Comparison of ENCODE assay signal across 16 mouse cellular contexts in the genomic region with DNA sequence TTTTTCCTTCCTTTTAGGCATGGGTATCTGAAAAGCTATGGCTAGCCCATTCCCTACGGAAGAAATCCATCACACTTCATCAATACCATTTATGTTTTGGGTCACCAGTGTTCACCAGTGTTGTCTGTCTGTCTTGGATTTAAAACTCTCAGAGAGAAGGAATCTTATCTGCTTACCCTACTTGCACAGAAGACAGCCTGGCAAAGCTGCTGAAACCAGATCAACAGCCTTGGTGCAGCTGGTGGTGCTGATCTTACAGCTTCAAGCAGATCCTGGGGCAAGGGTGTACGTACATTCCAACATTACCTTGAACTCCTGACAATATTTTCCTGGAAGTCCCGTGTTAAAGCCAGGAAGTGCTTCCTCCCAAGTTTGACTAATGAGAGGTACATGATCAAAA. TPM values are rescaled to one million over a fixed set of nuclear protein-coding genes. Genes with fewer than 3 reads are reported as not detected.
"Had no signal": no experiment of that assay in that cellular context is flagged by ENCODE, and none has a peak within 500 bp of the region (broad histone marks: within the 10 kb centered on the region; RNA-seq: fewer than 3 reads in every experiment).

No protein-coding gene starts in this region.

- H3K9me3 ChIP-seq: neural tube, embryonic 15.5 days; stomach, embryonic 15.5 days had no signal

- H3K27me3 ChIP-seq: stomach, embryonic 15.5 days had no signal

- H3K4me3 ChIP-seq: neural tube, embryonic 15.5 days; stomach, embryonic 15.5 days had no signal

- H3K27ac ChIP-seq: neural tube, embryonic 15.5 days; stomach, embryonic 15.5 days; stomach, postnatal 0 days had no signal

- H3K4me2 ChIP-seq: neural tube, embryonic 15.5 days; stomach, embryonic 15.5 days had no signal

- DNase-seq: retina, postnatal 1 day; right cerebral cortex, adult 18-20 months; right cerebral cortex, postnatal 14 days; right cerebral cortex, postnatal 25 days; right cerebral cortex, postnatal 4 days; spleen, adult 18-20 months; thymus, adult 18-20 months; thymus, adult 2 months; thymus, postnatal 14 days; thymus, postnatal 25 days; thymus, postnatal 36 days; thymus, postnatal 4 days had no signal

- H3K4me1 ChIP-seq: neural tube, embryonic 15.5 days; stomach, embryonic 15.5 days had no signal

- H3K9ac ChIP-seq: neural tube, embryonic 15.5 days; stomach, embryonic 15.5 days had no signal

- H3K36me3 ChIP-seq: neural tube, embryonic 15.5 days; stomach, embryonic 15.5 days had no signal

RNA-seq across cellular contexts. Expression of a gene that starts 55.6 kb away (rescaled TPM):
- total RNA-seq: neutrophil, adult 5-6 weeks had no signal
